Mouse (Mus musculus) thymus, postnatal 36 days (tissue): Measurements from ENCODE around the gene Dop1b.
"Not testable (repeated sequence)": the region's sequence is repeated elsewhere in the genome, so short reads cannot be mapped to it uniquely, and the experiment has no call there.

Experiments used
- DNase-seq, 2 experiments: peaks; one replicate each; pipeline ENCODE4 v3.0.0; 2022; ENCODE audit warnings: mixed read lengths in 2 of 2

Dop1b gene

DNA sequence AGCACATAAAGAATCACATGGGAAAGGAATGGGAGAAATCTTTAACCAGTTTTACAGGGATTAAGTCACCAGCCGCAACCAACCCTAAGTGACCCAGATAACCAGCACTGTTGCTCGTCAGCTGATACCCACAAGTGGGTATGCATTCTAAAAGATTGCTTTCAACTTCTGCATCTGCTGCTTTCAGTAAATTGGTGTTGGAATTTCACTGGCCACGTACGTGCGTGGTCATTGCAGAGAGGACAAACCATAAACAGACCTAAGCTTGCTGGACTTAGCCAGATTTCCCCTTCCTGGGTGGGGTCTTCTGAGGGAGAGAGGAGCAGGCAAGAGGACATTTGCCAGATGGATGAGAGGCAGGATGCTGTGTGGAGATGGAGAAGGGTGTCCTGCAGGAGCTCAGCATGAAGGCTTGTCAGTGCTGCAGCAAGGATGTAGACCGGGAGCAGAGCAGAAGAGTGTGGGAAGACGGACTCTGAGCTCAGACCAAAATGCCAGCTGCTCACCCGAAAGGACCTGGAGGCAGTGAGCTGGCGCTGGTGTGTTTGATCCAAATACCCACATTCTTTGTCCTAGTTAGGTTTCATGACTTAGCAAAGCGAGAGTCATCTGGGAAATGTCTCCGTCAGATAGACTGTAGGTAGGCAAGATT lies 86.3 kb downstream of the Dop1b start:
- DNase-seq = no peak

DNA sequence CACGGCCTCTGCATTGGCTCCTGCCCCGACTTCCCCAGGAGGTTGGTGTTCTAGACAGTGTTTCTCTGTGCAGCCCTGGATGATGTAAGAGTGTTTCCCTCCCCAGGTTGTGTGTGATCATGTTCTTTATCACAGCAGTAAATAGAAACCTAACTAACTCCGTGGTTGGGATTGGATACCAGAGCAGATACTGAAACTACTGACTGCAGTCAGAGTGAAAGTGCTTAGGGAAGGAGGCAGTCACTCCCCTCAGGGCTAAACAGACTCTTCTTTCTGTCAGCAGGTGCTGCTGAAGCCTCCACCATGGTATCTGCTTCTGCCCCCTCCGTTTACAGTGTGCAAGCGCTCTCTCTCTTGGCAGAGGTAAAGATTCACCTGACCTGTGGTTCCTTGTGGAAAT lies 86.9 kb downstream of the Dop1b start:
- DNase-seq = no peak

DNA sequence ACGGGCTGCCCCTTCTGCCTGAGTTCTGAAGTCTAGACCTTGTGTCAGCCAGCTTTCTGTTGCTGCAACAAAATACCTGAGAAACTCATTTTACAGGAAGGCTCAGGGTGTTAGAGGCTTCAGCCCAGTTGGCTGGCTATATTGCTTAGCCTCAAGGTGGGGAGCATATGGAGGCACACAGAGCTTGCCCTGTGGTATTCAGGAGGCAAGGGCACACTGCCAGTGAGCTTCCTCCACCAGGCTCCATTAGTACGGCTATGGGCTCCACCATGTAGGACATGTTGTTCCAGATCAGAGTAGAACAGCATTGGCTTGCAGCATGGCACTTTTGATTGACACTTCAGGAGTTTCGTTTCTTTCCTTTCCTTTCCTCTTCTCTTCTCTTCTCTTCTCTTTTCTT lies 87.4 kb downstream of the Dop1b start:
- no peak for DNase-seq

DNA sequence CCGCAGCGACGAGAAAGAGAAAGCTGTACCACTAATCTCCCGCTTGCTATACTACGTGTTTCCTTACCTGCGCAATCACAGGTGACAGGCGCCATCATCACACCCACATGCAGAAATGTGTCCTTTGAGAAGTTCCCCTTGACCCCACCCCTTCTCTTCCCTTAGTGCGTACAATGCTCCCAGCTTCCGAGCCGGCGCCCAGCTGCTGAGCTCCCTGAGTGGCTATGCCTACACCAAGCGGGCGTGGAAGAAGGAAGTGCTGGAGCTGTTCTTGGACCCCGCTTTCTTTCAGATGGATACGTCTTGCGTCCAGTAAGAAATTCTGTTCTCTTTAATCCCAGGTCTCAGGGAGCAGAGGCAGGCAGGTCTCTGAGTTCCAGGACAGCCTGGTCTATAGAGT lies 88.2 kb downstream of the Dop1b start:
- DNase-seq = no peak

DNA sequence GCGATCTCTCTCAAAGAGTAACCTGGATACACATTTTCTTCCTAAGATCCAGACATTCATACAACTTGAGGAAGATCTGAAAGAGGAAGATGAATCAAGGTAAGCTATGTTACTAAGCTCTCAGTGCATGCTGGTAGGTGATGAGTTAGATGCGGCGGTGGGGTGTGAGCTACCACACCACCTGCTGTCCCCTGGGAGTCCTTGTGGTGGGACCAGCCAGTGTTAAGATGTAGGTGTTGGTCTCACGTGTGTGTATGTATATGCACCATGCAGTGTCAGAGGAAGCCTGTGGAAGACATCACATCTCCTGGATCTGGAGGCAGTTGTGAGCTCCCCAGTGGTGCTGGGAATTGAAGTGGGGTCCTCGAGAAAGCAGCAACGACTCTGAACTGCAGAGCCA lies 95.5 kb downstream of the Dop1b start:
- DNase-seq = no peak

GRCm38 (mm10) chr16:93807961-93808554 lies 96.4 kb downstream of the Dop1b start:
- DNase-seq = no peak

GRCm38 (mm10) chr16:93815856-93816736 lies 104.4 kb downstream of the Dop1b start:
- peak; percentile 77 to 87 for DNase-seq

- no peak for DNase-seq
These were observed 105.2 kb downstream of the Dop1b start for GRCm38 (mm10) chr16:93816861-93817260.

DNA sequence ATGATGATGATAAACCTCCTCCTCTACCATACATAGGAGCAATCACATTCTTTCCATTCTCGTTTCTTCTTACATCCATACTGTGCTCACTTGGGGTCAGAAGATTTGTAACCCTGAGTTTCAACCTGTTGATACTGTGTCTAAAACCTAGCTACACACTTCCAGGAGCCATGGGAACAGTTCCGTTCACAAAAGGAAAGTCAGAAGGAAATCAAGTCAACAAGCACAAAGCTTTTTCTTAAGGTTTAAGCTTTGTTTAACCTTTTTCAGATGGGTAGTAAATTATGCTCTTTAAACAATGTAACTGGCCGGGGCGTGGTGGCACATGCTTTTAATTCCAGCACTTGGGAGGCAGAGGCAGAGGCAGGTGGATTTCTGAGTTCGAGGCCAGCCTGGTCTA lies 105.7 kb downstream of the Dop1b start:
- DNase-seq = no peak

DNA sequence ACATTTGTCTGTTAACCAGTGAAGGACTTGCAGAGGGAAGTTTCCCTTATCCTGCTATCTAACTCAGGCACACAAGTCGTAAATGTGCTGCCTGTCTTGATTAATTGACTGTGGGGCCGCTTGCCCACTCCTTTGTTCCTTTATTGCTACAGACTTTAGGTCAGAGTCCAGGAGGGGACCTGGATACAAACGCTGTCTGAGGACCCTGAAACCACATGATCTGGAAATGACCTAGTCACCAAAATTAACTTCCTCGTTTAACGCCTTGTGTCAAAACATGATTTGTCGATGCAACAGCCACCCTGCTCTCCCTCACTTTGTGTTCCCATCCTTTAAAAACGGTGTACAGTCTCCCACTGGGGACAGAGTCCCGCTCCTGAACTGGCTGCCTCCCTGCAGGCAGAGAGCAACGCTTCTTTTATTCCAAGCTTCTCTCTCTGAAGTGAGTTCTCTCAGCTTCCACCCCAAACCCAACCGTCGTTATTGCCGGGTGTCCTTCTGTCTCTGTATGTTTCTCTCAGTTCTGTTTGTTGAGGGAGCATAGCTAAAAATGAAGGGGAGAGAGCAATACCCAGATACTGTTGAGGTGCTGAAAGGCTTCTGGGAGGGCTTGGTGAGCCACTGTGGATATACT lies 107.1 kb downstream of the Dop1b start:
- DNase-seq = no peak

- no peak for DNase-seq
These were observed 107.6 kb downstream of the Dop1b start for GRCm38 (mm10) chr16:93819325-93819696.

DNA sequence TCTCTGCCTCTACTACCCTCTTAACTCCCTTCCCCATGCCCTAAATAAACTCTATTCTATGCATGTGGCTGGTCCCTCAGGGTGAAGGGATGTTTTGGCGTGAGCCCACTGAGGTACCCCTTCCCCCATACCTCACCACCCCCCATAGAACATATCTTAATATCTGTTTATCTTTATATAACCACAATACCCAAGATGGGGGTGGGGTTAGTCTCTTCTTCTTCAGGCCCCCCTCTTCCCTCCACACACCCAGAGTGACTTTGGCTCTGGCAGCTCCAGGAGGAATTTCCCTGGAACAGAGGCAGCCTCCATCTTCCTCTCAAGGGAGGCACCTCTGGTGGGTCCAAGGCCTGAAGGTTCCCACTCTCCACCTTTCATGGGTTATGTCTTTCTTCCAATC lies 108.3 kb downstream of the Dop1b start:
- no peak for DNase-seq

DNA sequence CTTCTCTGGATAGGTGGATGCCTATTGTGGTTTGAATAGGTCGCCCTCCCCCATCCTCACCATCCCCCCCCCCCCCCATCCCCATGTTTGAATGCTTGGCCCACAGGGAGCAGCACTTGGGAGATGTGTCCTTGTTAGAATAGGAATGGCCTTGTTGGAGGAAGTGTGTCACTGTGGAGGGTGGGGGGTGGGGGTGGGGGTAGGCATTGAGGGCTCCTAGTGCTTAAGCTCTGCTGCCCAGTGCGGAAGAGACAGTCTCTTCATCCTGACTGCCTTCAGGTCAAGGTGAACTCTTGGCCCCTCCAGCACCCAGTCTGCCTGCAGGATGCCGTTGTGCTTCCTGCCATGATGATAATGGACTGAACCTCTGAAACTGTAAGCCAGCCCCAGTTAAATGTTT lies 110.0 kb downstream of the Dop1b start:
- no peak for DNase-seq

DNA sequence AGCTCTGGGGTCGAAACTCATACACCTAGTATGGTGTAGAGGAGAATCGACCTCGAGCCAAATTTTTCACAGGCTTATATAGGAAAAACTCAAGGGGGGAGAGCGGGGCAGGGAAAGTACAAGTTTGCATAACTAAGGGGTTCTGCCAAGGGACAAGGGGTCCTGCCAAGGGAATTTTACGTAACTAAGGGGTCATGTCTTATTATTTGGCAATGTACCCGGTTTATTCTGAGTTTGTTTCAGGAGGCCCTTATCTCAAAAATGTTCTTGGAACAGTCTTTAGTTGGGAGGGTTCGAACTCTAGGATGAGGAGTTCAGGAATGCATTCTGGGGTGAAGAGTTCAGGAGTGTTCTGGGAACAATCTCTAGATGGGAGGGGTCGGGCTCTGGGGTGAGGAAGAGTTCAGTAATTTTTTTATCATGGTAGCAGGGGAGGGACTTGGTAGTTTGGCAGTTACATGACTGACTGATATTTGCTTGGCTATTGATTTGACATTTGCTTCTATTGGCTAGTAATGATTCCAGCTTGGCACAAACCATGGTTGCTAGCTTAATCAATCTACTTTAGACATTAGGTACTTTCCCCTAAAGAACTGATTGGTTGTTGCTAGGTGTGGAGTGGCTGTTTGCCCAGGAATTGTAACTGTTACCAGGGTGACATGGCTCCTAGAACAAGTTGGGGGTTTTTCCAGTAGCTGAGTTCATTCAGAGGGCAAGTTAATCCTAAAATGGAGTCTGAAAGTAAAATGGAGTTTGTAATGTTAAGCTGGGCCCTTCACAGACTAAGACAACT lies 110.9 kb downstream of the Dop1b start:
- not testable (repeated sequence) for DNase-seq

GRCm38 (mm10) chr16:93824799-93825198 lies 113.1 kb downstream of the Dop1b start:
- DNase-seq = no peak

DNA sequence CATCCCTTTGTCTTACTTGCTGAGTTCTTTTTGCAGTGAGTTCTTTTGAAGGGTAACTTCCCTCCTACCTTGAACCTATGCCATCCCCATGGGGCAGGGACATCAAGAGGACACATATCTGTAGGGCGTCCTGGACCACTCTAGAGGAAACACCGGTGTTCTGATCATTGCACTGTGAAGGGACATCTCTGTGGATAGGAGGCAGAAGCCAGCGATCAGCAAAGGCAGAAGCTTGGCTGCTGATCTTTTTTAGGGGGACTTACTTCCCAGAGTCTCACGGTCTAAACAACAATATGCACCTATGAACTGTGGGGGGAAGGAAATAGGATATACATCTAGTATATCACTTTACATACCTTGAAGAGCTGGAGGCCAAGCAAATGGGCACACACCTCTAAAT lies 113.8 kb downstream of the Dop1b start:
- no peak for DNase-seq

DNA sequence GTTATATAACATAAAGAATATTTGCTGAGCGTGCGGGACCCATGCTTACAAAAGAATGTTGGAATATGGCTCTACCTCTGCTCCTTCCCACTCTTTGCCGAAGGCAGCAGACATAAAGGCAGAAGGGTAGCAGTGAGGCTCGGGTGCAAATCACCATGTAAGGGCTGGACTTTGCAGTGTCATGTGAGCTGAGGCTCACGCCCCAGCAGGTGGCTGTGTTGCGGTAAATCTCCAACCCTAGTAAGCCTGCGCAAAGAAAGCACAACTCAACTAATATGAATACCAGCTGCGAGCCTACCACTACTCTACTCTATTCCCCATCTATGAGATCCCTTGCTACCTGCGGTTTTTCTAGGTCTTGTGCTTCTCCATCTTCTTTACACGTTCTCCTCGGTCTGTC lies 114.3 kb downstream of the Dop1b start:
- DNase-seq = no peak

GRCm38 (mm10) chr16:93826478-93826877 lies 114.8 kb downstream of the Dop1b start:
- not testable (repeated sequence) for DNase-seq

GRCm38 (mm10) chr16:93826909-93827308 lies 115.2 kb downstream of the Dop1b start:
- no peak for DNase-seq

GRCm38 (mm10) chr16:93829526-93829925 lies 117.8 kb downstream of the Dop1b start:
- DNase-seq = no peak

DNA sequence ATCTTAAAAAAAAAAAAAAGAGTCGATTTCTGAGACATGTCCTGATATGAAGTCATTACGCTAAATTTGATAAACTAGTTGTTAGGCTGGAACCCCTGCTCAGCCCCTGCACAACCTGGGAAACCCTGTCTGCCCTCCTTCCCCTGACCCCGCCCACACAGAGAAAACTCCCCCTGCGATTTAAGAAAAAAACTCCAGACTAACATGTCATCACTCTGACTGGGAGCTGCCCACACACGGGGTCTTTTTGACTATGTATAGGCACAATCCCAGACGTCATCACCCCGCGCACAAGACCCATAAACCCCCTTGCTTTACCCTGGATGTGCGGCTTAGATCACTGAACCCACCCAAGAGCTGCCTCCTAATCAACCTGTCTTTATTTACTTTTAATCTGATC lies 118.4 kb downstream of the Dop1b start:
- DNase-seq = no peak

- DNase-seq = no peak
These were observed 119.2 kb downstream of the Dop1b start for GRCm38 (mm10) chr16:93830916-93831315.
